Mouse (Mus musculus): Measurements from ENCODE around the gene Mitd1. TPM values are rescaled to one million over a fixed set of nuclear protein-coding genes. Genes with fewer than 3 reads are reported as not detected.
A peak's percentile ranks its signal among the peaks of the same experiment; 100 is the strongest.

Mitd1 gene
- 12.3 and 12.8 TPM in 2 replicates for polyA plus RNA-seq (2014; fragmentation: Nextera tagmentation; extraction: Ambion mirVana)

DNA sequence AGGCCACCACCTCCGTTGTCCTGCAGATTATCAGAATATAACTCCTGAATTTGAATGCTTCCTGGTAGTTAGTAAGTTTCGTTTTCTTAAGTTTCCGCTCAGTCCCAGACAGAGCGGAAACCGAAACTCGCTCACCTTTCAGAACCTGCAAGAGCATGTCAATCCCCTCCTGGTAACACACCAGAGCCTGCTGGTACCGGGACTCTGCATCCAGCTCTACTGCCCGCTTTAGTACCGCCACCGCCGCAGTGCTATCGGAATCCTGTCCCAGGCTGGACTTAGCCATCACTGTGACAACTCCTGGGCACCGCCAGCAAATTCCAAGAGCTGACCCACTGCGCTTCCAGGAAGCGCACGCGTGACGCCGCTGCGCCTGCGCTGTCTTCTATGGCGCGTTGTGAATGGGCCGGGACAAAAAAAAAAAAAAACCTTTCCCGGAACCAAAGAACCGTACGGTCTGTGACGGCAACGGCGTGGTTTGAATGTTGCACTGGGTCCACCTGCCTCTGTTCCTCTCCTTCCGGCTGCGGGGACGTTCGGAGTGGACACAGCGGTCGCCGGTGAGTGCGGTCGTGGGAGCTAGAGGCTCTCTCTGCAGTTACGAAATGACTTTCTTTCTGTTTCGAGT, at the start of gene Mitd1, which contains the start of gene Mrpl30:
Gene Mitd1 (minus strand): TSS at position 387 of the 628 bp plus-strand sequence.
Gene Mrpl30 (plus strand): TSS at position 453 of the 628 bp plus-strand sequence.
- Histone ChIP-seq H3K27me3 (ENCODE audit: control insufficient read depth, insufficient read depth, low read length) (no peaks in the 10 kb centered on the region), H3K27ac (replicated peaks in 1 of 2; ENCODE audit: control insufficient read depth in 1 of 2, insufficient read depth in 1 of 2, low read depth in 2 of 2, low read length in 2 of 2) (peak within 1 kb of the TSS; percentile 70 to 92), H3K9ac (ENCODE audit: low read length) (peak within 1 kb of the TSS; percentile 78), H3K4me1 (ENCODE audit: control insufficient read depth in 2 of 2, insufficient read depth in 2 of 2, low read length in 2 of 2) (peaks cover 0 to 19% of the 10 kb centered on the region in 2 experiments; a peak in 2 of 4 replicates), H3K36me3 (ENCODE audit: control insufficient read depth, insufficient read depth, low read length) (peaks cover 25% of the 10 kb centered on the region), H3K9me3 (ENCODE audit: control insufficient read depth, low read length) (no peaks in the 10 kb centered on the region), H3K4me3 (ENCODE audit: control insufficient read depth in 1 of 2, insufficient read depth in 1 of 2, low read depth in 1 of 2, low read length in 2 of 2) (peak within 1 kb of the TSS; percentile 63 to 94), H3K4me2 (ENCODE audit: low read length) (peak within 1 kb of the TSS; percentile 83)
- peak; percentile 78 for ATAC-seq (ENCODE audit: insufficient number of reproducible peaks, insufficient read depth, low FRiP score, low read depth)
- WGBS = under 1% methylated on average over 41 of the region's 41 CpGs

DNA sequence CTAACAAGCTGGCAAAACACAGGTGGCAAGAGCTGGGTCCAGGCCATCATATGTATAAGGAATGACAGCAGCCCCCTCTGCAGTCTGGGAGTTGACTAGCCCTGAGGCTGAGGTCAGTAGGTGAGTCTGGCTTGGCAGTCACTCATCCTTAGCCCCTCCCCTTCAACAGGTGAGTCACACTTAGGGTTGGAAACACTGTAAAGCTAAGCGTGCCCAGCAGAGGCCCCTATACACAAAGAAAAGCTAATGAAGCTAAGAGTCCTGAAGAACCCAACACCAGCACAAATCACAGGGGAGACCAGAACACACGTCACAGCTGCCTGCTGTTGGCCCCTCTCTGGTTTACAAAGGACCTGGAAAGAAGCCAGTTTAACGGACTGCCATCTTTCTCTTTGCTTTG, 41.6 kb upstream of the Mitd1 start:
- Histone ChIP-seq H3K4me1 (ENCODE audit: control insufficient read depth in 2 of 2, insufficient read depth in 2 of 2, low read length in 2 of 2) (no peaks in the 10 kb centered on the region), H3K27me3 (ENCODE audit: control insufficient read depth, insufficient read depth, low read length) (no peaks in the 10 kb centered on the region), H3K27ac (replicated peaks in 1 of 2; ENCODE audit: control insufficient read depth in 1 of 2, insufficient read depth in 1 of 2, low read depth in 2 of 2, low read length in 2 of 2) (no peak overlapping the region), H3K4me3 (ENCODE audit: control insufficient read depth in 1 of 2, insufficient read depth in 1 of 2, low read depth in 1 of 2, low read length in 2 of 2) (no peak overlapping the region), H3K9ac (ENCODE audit: low read length) (no peak overlapping the region), H3K36me3 (ENCODE audit: control insufficient read depth, insufficient read depth, low read length) (no peaks in the 10 kb centered on the region), H3K4me2 (ENCODE audit: low read length) (no peak overlapping the region), H3K9me3 (ENCODE audit: control insufficient read depth, low read length) (no peaks in the 10 kb centered on the region)
- 18% methylated on average over 3 of the region's 3 CpGs for WGBS
- no peak for ATAC-seq (ENCODE audit: insufficient number of reproducible peaks, insufficient read depth, low FRiP score, low read depth)

DNA sequence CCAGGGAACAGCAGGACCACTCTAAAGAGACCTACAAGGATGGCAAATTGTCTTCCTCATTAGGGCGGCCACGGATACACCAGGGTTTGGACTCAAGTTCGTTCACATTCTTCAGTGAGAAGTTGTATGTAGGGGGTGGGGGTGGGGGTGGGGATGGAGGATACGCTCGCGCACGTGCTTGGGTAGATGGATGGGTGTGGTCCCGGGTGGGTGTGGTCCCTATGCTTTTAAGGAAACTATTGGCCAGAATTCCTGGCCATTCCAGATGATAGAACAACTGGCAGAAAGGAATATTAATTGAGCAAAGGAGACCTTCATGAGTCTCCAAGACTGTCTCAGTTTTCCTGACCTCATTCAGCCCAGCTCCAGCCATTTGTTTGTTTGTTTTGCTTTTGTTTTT, 35.8 kb upstream of the Mitd1 start:
- no peak overlapping the region for H3K9ac ChIP-seq (ENCODE audit: low read length)
- no peaks in the 10 kb centered on the region for H3K4me1 ChIP-seq (ENCODE audit: control insufficient read depth in 2 of 2, insufficient read depth in 2 of 2, low read length in 2 of 2)
- no peaks in the 10 kb centered on the region for H3K9me3 ChIP-seq (ENCODE audit: control insufficient read depth, low read length)
- H3K27me3 ChIP-seq (ENCODE audit: control insufficient read depth, insufficient read depth, low read length) = no peaks in the 10 kb centered on the region; the same call in 1 of the 2 replicates
- no peak overlapping the region for H3K4me2 ChIP-seq (ENCODE audit: low read length)
- ATAC-seq (ENCODE audit: insufficient number of reproducible peaks, insufficient read depth, low FRiP score, low read depth) = no peak
- H3K27ac ChIP-seq (replicated peaks in 1 of 2; ENCODE audit: control insufficient read depth in 1 of 2, insufficient read depth in 1 of 2, low read depth in 2 of 2, low read length in 2 of 2) = no peak overlapping the region
- 75% methylated on average over 8 of the region's 8 CpGs for WGBS
- no peaks in the 10 kb centered on the region for H3K36me3 ChIP-seq (ENCODE audit: control insufficient read depth, insufficient read depth, low read length)
- no peak overlapping the region for H3K4me3 ChIP-seq (ENCODE audit: control insufficient read depth in 1 of 2, insufficient read depth in 1 of 2, low read depth in 1 of 2, low read length in 2 of 2)

- Histone ChIP-seq H3K9me3 (ENCODE audit: control insufficient read depth, low read length) (no peaks in the 10 kb centered on the region), H3K4me3 (ENCODE audit: control insufficient read depth in 1 of 2, insufficient read depth in 1 of 2, low read depth in 1 of 2, low read length in 2 of 2) (no peak overlapping the region), H3K4me2 (ENCODE audit: low read length) (no peak overlapping the region), H3K27ac (replicated peaks in 1 of 2; ENCODE audit: control insufficient read depth in 1 of 2, insufficient read depth in 1 of 2, low read depth in 2 of 2, low read length in 2 of 2) (no peak overlapping the region), H3K9ac (ENCODE audit: low read length) (no peak overlapping the region), H3K36me3 (ENCODE audit: control insufficient read depth, insufficient read depth, low read length) (no peaks in the 10 kb centered on the region), H3K27me3 (ENCODE audit: control insufficient read depth, insufficient read depth, low read length) (no peaks in the 10 kb centered on the region; the same call in 1 of the 2 replicates), H3K4me1 (ENCODE audit: control insufficient read depth in 2 of 2, insufficient read depth in 2 of 2, low read length in 2 of 2) (peaks cover 3 to 4% of the 10 kb centered on the region in 2 experiments; a peak in 3 of 4 replicates)
- 42% methylated on average over 8 of the region's 8 CpGs for WGBS
- no peak for ATAC-seq (ENCODE audit: insufficient number of reproducible peaks, insufficient read depth, low FRiP score, low read depth)
Measured at GRCm38 (mm10) chr1:37922536-37922935, 32.3 kb upstream of the Mitd1 start.

GRCm38 (mm10) chr1:37918096-37918495, 27.9 kb upstream of the Mitd1 start:
- H3K27me3 ChIP-seq (ENCODE audit: control insufficient read depth, insufficient read depth, low read length) = no peaks in the 10 kb centered on the region; the same call in 1 of the 2 replicates
- ATAC-seq (ENCODE audit: insufficient number of reproducible peaks, insufficient read depth, low FRiP score, low read depth) = no peak
- 44% methylated on average over 6 of the region's 6 CpGs for WGBS

GRCm38 (mm10) chr1:37917666-37918065, 27.5 kb upstream of the Mitd1 start:
- H3K4me1 ChIP-seq (ENCODE audit: control insufficient read depth in 2 of 2, insufficient read depth in 2 of 2, low read length in 2 of 2) = peaks cover 4% of the 10 kb centered on the region in 2 experiments; a peak in 3 of 4 replicates
- no peaks in the 10 kb centered on the region for H3K9me3 ChIP-seq (ENCODE audit: control insufficient read depth, low read length)
- H3K4me2 ChIP-seq (ENCODE audit: low read length) = no peak overlapping the region
- H3K36me3 ChIP-seq (ENCODE audit: control insufficient read depth, insufficient read depth, low read length) = no peaks in the 10 kb centered on the region
- ATAC-seq (ENCODE audit: insufficient number of reproducible peaks, insufficient read depth, low FRiP score, low read depth) = no peak
- no peak overlapping the region for H3K27ac ChIP-seq (replicated peaks in 1 of 2; ENCODE audit: control insufficient read depth in 1 of 2, insufficient read depth in 1 of 2, low read depth in 2 of 2, low read length in 2 of 2)
- no peak overlapping the region for H3K4me3 ChIP-seq (ENCODE audit: control insufficient read depth in 1 of 2, insufficient read depth in 1 of 2, low read depth in 1 of 2, low read length in 2 of 2)
- H3K9ac ChIP-seq (ENCODE audit: low read length) = no peak overlapping the region
- H3K27me3 ChIP-seq (ENCODE audit: control insufficient read depth, insufficient read depth, low read length) = no peaks in the 10 kb centered on the region; the same call in 1 of the 2 replicates
- 23% methylated on average over 13 of the region's 13 CpGs for WGBS

More at GRCm38 (mm10) chr1:37918096-37918495, 27.9 kb upstream of the Mitd1 start:
- H3K9me3 ChIP-seq (ENCODE audit: control insufficient read depth, low read length) = no peaks in the 10 kb centered on the region
- no peaks in the 10 kb centered on the region for H3K36me3 ChIP-seq (ENCODE audit: control insufficient read depth, insufficient read depth, low read length)
- H3K27ac ChIP-seq (replicated peaks in 1 of 2; ENCODE audit: control insufficient read depth in 1 of 2, insufficient read depth in 1 of 2, low read depth in 2 of 2, low read length in 2 of 2) = no peak overlapping the region
- no peak overlapping the region for H3K4me3 ChIP-seq (ENCODE audit: control insufficient read depth in 1 of 2, insufficient read depth in 1 of 2, low read depth in 1 of 2, low read length in 2 of 2)
- no peak overlapping the region for H3K4me2 ChIP-seq (ENCODE audit: low read length)
- no peak overlapping the region for H3K9ac ChIP-seq (ENCODE audit: low read length)
- H3K4me1 ChIP-seq (ENCODE audit: control insufficient read depth in 2 of 2, insufficient read depth in 2 of 2, low read length in 2 of 2) = peaks cover 4% of the 10 kb centered on the region in 2 experiments; a peak in 3 of 4 replicates

- WGBS = 72% methylated on average over 5 of the region's 5 CpGs
- no peak within 1 kb of the TSS for H3K4me2 ChIP-seq (ENCODE audit: low read length)
- ATAC-seq (ENCODE audit: insufficient number of reproducible peaks, insufficient read depth, low FRiP score, low read depth) = no peak
- no peak within 1 kb of the TSS for H3K9ac ChIP-seq (ENCODE audit: low read length)
- H3K4me3 ChIP-seq (ENCODE audit: control insufficient read depth in 1 of 2, insufficient read depth in 1 of 2, low read depth in 1 of 2, low read length in 2 of 2) = no peak within 1 kb of the TSS
- H3K9me3 ChIP-seq (ENCODE audit: control insufficient read depth, low read length) = no peaks in the 10 kb centered on the region
- H3K36me3 ChIP-seq (ENCODE audit: control insufficient read depth, insufficient read depth, low read length) = no peaks in the 10 kb centered on the region
- no peak within 1 kb of the TSS for H3K27ac ChIP-seq (replicated peaks in 1 of 2; ENCODE audit: control insufficient read depth in 1 of 2, insufficient read depth in 1 of 2, low read depth in 2 of 2, low read length in 2 of 2)
- H3K27me3 ChIP-seq (ENCODE audit: control insufficient read depth, insufficient read depth, low read length) = 0 out of 2 replicates have a peak, but pooled peaks cover 3% of the 10 kb centered on the region
- peaks cover 4% of the 10 kb centered on the region in 2 experiments; a peak in 3 of 4 replicates for H3K4me1 ChIP-seq (ENCODE audit: control insufficient read depth in 2 of 2, insufficient read depth in 2 of 2, low read length in 2 of 2)
Measured at GRCm38 (mm10) chr1:37916393-37916792, 26.2 kb upstream of the Mitd1 start, which contains the start of gene Lyg2. Gene Lyg2 (minus strand): TSS chr1:37916493.
